Mouse (Mus musculus): ENCODE measurements around the gene Ccdc77. TPM values are rescaled to one million over a fixed set of nuclear protein-coding genes. Genes with fewer than 3 reads are reported as not detected.
A peak's percentile ranks its signal among the peaks of the same experiment; 100 is the strongest.

The Ccdc77 gene
- polyA plus RNA-seq, 1 experiment = 59.3 TPM

- H3K9ac ChIP-seq (ENCODE audit: low read depth, poor library complexity, severe bottlenecking) = no peak overlapping the region
- no peaks in the 10 kb centered on the region for H3K4me1 ChIP-seq (ENCODE audit: control insufficient read depth, insufficient read depth, low read length)
- peaks cover 65% of the 10 kb centered on the region for H3K36me3 ChIP-seq (ENCODE audit: control insufficient read depth, insufficient read depth, low read length, poor library complexity, severe bottlenecking)
- no peaks in the 10 kb centered on the region for H3K27me3 ChIP-seq (ENCODE audit: control insufficient read depth, insufficient read depth, low read length, poor library complexity, severe bottlenecking)
- no peak overlapping the region for H3K4me3 ChIP-seq (ENCODE audit: low read depth, low read length)
- TF ChIP-seq POLR2A (IDR thresholded peaks at IDR 0.05; ENCODE audit: insufficient read depth, low read length) = no peak
- H3K27ac ChIP-seq (ENCODE audit: insufficient read depth, low read length) = no peak overlapping the region
- no peaks in the 10 kb centered on the region; the same call in 1 of the 2 replicates for H3K9me3 ChIP-seq (replicated peaks; ENCODE audit: control insufficient read depth, insufficient read depth, low read length, poor library complexity, severe bottlenecking)
These were observed 12.6 kb upstream of the Ccdc77 start for GRCm38 (mm10) chr6:120376736-120377135.

DNA sequence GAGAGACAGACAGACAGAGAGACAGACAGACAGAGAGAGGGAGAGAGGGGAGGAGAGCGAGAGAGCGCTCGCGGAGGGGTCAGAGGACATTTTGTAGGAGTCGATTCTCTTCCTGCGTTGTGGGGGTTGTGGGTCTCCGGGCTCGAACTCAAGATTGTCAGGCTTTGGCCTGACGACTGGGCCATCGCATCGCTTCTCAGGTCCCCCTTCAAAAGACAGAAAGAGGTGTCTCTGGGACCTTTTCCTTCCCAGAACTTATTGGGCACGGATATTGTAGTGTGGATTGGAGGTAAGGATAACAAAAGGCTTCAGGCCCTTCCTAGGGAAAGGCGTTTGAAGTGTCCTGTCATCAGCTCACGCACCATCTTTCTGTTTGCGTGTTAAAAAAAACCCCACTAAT lies 877 bp upstream of the Ccdc77 start:
- TF ChIP-seq CTCF (IDR thresholded peaks at IDR 0.05; ENCODE audit: low read depth, low read length) = no peak
- TF ChIP-seq POLR2A (IDR thresholded peaks at IDR 0.05; ENCODE audit: insufficient read depth, low read length) = no peak
- no peak for TF ChIP-seq EP300 (IDR thresholded peaks at IDR 0.05; ENCODE audit: insufficient read depth, low read depth, low read length)
- Histone ChIP-seq H3K9ac (ENCODE audit: low read depth, poor library complexity, severe bottlenecking) (peak overlapping the region; percentile 90), H3K36me3 (ENCODE audit: control insufficient read depth, insufficient read depth, low read length, poor library complexity, severe bottlenecking) (peaks cover 26% of the 10 kb centered on the region), H3K4me3 (ENCODE audit: low read depth, low read length) (peak overlapping the region; percentile 90), H3K4me1 (ENCODE audit: control insufficient read depth, insufficient read depth, low read length) (no peaks in the 10 kb centered on the region), H3K9me3 (replicated peaks; ENCODE audit: control insufficient read depth, insufficient read depth, low read length, poor library complexity, severe bottlenecking) (no peaks in the 10 kb centered on the region), H3K27ac (ENCODE audit: insufficient read depth, low read length) (no peak overlapping the region), H3K27me3 (ENCODE audit: control insufficient read depth, insufficient read depth, low read length, poor library complexity, severe bottlenecking) (no peaks in the 10 kb centered on the region)

DNA sequence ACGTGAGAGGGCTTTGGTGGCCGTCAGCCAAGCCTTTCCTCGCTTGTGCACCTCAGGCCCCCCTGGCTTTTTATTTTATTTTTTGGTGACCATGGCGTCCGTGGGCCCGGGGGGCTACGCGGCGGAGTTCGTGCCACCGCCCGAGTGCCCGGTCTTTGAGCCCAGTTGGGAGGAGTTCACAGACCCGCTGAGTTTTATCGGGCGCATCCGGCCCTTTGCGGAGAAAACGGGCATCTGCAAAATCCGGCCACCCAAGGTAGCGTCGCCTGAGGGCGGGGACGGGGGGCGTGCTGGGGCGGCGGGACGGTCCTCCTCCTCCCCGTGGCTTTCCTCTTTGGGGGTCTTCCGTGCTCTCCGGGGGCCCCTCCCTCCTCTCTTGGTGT lies 340 bp upstream of the Ccdc77 start:
- no peak for TF ChIP-seq CTCF (IDR thresholded peaks at IDR 0.05; ENCODE audit: low read depth, low read length)
- Histone ChIP-seq H3K4me3 (ENCODE audit: low read depth, low read length) (peak overlapping the region; percentile 90), H3K4me1 (ENCODE audit: control insufficient read depth, insufficient read depth, low read length) (no peaks in the 10 kb centered on the region), H3K9me3 (replicated peaks; ENCODE audit: control insufficient read depth, insufficient read depth, low read length, poor library complexity, severe bottlenecking) (no peaks in the 10 kb centered on the region), H3K27me3 (ENCODE audit: control insufficient read depth, insufficient read depth, low read length, poor library complexity, severe bottlenecking) (no peaks in the 10 kb centered on the region), H3K36me3 (ENCODE audit: control insufficient read depth, insufficient read depth, low read length, poor library complexity, severe bottlenecking) (peaks cover 21% of the 10 kb centered on the region), H3K27ac (ENCODE audit: insufficient read depth, low read length) (0 out of 2 replicates have a peak overlapping the region, but pooled peaks have one; percentile 54), H3K9ac (ENCODE audit: low read depth, poor library complexity, severe bottlenecking) (peak overlapping the region; percentile 90)

DNA sequence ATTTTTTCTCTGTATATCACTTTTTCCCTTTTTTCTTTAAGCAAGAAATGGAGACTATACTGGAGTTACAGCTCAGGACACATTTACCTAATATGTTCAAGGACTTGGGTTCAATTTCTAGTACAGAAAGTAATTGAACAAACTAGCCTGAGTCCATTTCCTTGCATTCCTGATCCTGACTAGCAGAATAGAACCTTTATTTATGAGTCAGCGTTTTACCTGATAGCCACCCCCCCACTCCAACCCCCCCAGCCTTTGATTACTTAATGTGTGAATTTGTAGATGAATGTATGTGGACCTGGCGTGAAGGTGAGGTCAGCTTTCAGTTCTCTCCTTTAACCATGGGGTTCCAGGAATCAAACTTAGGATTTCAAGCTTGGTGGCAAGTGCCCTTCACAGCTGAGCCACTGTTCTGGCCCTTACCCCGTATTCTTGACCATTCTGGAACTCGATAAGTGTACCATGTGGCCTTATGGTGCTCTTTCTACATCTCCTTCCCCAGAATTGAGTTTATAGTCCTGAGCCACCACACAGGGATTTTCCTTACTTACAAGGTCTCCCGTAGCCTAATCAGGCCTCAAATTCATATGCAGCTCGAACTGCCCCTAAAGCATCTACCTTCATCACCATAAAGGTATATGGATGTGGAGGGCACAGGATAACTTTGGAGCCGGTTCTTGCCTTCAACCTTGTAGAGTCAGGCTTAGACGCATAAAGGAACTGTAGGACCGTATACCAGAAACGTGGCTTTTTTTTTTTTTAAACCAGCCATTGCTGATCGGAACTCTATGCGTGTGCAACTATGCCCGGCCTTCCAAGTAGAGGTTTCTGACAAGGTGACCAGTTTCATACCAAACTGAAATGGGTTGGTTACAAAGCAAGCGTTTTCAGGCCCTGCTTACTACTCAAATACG lies 1.1 kb downstream of the Ccdc77 start:
- Histone ChIP-seq H3K36me3 (ENCODE audit: control insufficient read depth, insufficient read depth, low read length, poor library complexity, severe bottlenecking) (peaks cover 7% of the 10 kb centered on the region), H3K9me3 (replicated peaks; ENCODE audit: control insufficient read depth, insufficient read depth, low read length, poor library complexity, severe bottlenecking) (no peaks in the 10 kb centered on the region), H3K27me3 (ENCODE audit: control insufficient read depth, insufficient read depth, low read length, poor library complexity, severe bottlenecking) (no peaks in the 10 kb centered on the region), H3K4me3 (ENCODE audit: low read depth, low read length) (peak overlapping the region; percentile 90), H3K4me1 (ENCODE audit: control insufficient read depth, insufficient read depth, low read length) (no peaks in the 10 kb centered on the region), H3K9ac (ENCODE audit: low read depth, poor library complexity, severe bottlenecking) (peak overlapping the region; percentile 90), H3K27ac (ENCODE audit: insufficient read depth, low read length) (peak overlapping the region; percentile 81)
- TF ChIP-seq EP300 (IDR thresholded peaks at IDR 0.05; ENCODE audit: insufficient read depth, low read depth, low read length) (no peak), POLR2A (IDR thresholded peaks at IDR 0.05; ENCODE audit: insufficient read depth, low read length) (no peak), CTCF (IDR thresholded peaks at IDR 0.05; ENCODE audit: low read depth, low read length) (no peak)

DNA sequence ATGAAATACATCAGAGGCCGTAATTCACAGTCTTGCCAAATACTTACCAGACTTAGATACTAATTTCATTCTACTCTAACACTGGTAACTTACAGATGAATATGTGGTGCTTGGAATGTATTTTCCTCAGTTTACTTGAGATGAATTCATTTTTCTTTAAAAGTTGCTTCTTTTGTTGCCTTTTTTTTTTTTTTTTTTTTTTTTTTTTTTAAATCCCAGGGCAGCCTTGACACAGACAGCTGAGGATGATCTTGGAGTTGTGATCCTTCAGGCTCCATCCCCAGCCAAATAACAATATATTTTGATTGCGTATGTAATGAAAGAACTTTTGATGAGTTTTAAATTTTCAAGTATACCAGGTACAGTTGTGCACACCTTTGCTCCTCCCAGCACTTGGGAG lies 2.0 kb downstream of the Ccdc77 start:
- H3K36me3 ChIP-seq (ENCODE audit: control insufficient read depth, insufficient read depth, low read length, poor library complexity, severe bottlenecking) = peaks cover 5% of the 10 kb centered on the region
- H3K9me3 ChIP-seq (replicated peaks; ENCODE audit: control insufficient read depth, insufficient read depth, low read length, poor library complexity, severe bottlenecking) = no peaks in the 10 kb centered on the region
- no peak overlapping the region for H3K4me3 ChIP-seq (ENCODE audit: low read depth, low read length)
- no peak overlapping the region for H3K9ac ChIP-seq (ENCODE audit: low read depth, poor library complexity, severe bottlenecking)
- H3K27me3 ChIP-seq (ENCODE audit: control insufficient read depth, insufficient read depth, low read length, poor library complexity, severe bottlenecking) = no peaks in the 10 kb centered on the region
- H3K27ac ChIP-seq (ENCODE audit: insufficient read depth, low read length) = no peak overlapping the region
- TF ChIP-seq EP300 (IDR thresholded peaks at IDR 0.05; ENCODE audit: insufficient read depth, low read depth, low read length) (no peak), POLR2A (IDR thresholded peaks at IDR 0.05; ENCODE audit: insufficient read depth, low read length) (no peak), CTCF (IDR thresholded peaks at IDR 0.05; ENCODE audit: low read depth, low read length) (no peak)
- no peaks in the 10 kb centered on the region for H3K4me1 ChIP-seq (ENCODE audit: control insufficient read depth, insufficient read depth, low read length)

All from ES-Bruce4 (cell line).